Mouse (Mus musculus) heart, embryonic 13.5 days (tissue): ENCODE measurements around the gene Cpe. TPM values are rescaled to one million over a fixed set of nuclear protein-coding genes. Genes with fewer than 3 reads are reported as not detected.

Experiments used
- ATAC-seq: fragments of 200-750 bp; cut with Nextera tagmentation; 2 replicates; pipeline ENCODE4 v1.8.0; 2017; ENCODE audit warnings: moderate TSS enrichment; ENCODE audit not compliant: insufficient number of reproducible peaks, low FRiP score, low TSS enrichment; ENCODE audit errors: extremely low read depth
- H3K27ac ChIP-seq: fragments of 300-500 bp; sonication (generic); replicated peaks from 2 replicates; pipeline ENCODE4 v1.5.1; 2015; ENCODE audit warnings: moderate library complexity, mild to moderate bottlenecking, inconsistent platforms
- H3K27me3 ChIP-seq: fragments of 300-500 bp; sonication (generic); replicated peaks from 2 replicates; pipeline ENCODE4 v1.6.1; 2015; ENCODE audit warnings: mild to moderate bottlenecking, inconsistent platforms
- H3K36me3 ChIP-seq: fragments of 300-500 bp; sonication (generic); 2 replicates; pipeline ENCODE4 v1.6.1; 2015; ENCODE audit warnings: mild to moderate bottlenecking, inconsistent platforms
- H3K4me1 ChIP-seq: fragments of 300-500 bp; sonication (generic); 2 replicates; pipeline ENCODE4 v1.6.1; 2015; ENCODE audit warnings: inconsistent platforms
- H3K4me2 ChIP-seq: fragments of 300-500 bp; sonication (generic); 2 replicates; pipeline ENCODE4 v1.6.1; 2015; ENCODE audit warnings: inconsistent platforms, mild to moderate bottlenecking, moderate library complexity
- H3K4me3 ChIP-seq: fragments of 300-500 bp; sonication (generic); 2 replicates; pipeline ENCODE4 v1.5.1; 2015; ENCODE audit warnings: moderate library complexity, mild to moderate bottlenecking, inconsistent platforms
- H3K9ac ChIP-seq: fragments of 300-500 bp; sonication (generic); 2 replicates; pipeline ENCODE4 v1.6.1; 2015; ENCODE audit warnings: inconsistent platforms, mild to moderate bottlenecking, moderate library complexity
- H3K9me3 ChIP-seq: fragments of 300-500 bp; sonication (generic); 2 replicates; pipeline ENCODE4 v1.6.1; 2016; ENCODE audit warnings: inconsistent platforms
- WGBS: fragments of 180-500 bp; shearing (Covaris S2); methylation state at CpG from one replicate; pipeline ENCODE4 v1.1.7; 2015; ENCODE audit warnings: mixed read lengths; 5-methylcytosine and 5-hydroxymethylcytosine counted together
- polyA plus RNA-seq: library from polyadenylated mRNA; unstranded; fragments of >200 nt; fragmentation: Nextera tagmentation; extraction: Ambion mirVana; gene quantifications from 2 replicates; pipeline ENCODE4 v1.2.1, GENCODE M21; 2015

The Cpe gene
- 193 and 209 TPM in 2 replicates for polyA plus RNA-seq

GRCm38 (mm10) chr8:64692651-64693201 lies at the start of gene Cpe:
Cpe (minus strand) TSS chr8:64693054.
- peaks cover 35% of the 10 kb centered on the region for H3K4me1 ChIP-seq
- H3K4me3 ChIP-seq: peak within 1 kb of the TSS; percentile 80
- H3K4me2 ChIP-seq: peak within 1 kb of the TSS; percentile 75
- no peaks in the 10 kb centered on the region for H3K36me3 ChIP-seq
- H3K27me3 ChIP-seq: 0 out of 2 replicates have a peak, but pooled peaks cover 12% of the 10 kb centered on the region
- H3K9me3 ChIP-seq: no peaks in the 10 kb centered on the region
- peak within 1 kb of the TSS; percentile 94 for H3K27ac ChIP-seq
- ATAC-seq: peak; percentile 86
- H3K9ac ChIP-seq: peak within 1 kb of the TSS; percentile 92
- WGBS: under 1% methylated on average over 54 of the region's 54 CpGs

GRCm38 (mm10) chr8:64740547-64741211 lies 47.8 kb upstream of the Cpe start:
- Histone ChIP-seq H3K4me1 (peaks cover 8% of the 10 kb centered on the region; the same call in 1 of the 2 replicates), H3K9ac (no peak overlapping the region), H3K27me3 (no peaks in the 10 kb centered on the region), H3K36me3 (peaks cover 2% of the 10 kb centered on the region; the same call in 1 of the 2 replicates), H3K27ac (peak overlapping the region; percentile 49), H3K9me3 (no peaks in the 10 kb centered on the region), H3K4me3 (no peak overlapping the region), H3K4me2 (peak overlapping the region; percentile 7; the same call in 1 of the 2 replicates)
- ATAC-seq: no peak
- WGBS: 50% methylated on average over 13 of the region's 13 CpGs

DNA sequence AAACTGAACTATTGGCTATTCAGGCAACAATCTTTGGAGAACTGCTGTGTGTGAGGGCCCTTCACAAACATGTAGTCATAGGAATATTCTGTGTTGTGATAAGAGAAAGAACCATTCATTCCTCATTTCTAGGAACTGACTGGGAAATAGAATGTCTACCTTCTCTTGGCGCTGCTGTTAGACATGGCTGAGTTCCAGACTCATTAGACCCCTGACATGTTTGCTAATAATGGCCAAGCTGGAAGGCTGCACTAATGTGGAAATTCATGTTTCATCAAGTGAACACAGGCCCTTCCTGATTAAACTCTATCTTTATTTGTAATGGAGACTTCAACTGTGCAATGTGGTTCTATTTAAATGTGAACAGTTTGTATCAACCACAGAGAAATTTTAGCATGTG lies 46.1 kb upstream of the Cpe start:
- peaks cover 2% of the 10 kb centered on the region; the same call in 1 of the 2 replicates for H3K36me3 ChIP-seq
- H3K9me3 ChIP-seq: no peaks in the 10 kb centered on the region
- WGBS: 69% methylated on average over 1 of the region's 1 CpGs
- ATAC-seq: no peak
- H3K4me1 ChIP-seq: peaks cover 15% of the 10 kb centered on the region; the same call in 1 of the 2 replicates
- H3K4me2 ChIP-seq: no peak overlapping the region
- no peaks in the 10 kb centered on the region for H3K27me3 ChIP-seq
- H3K27ac ChIP-seq: no peak overlapping the region
- H3K4me3 ChIP-seq: no peak overlapping the region
- H3K9ac ChIP-seq: no peak overlapping the region

GRCm38 (mm10) chr8:64736767-64737323 lies 44.0 kb upstream of the Cpe start:
- Histone ChIP-seq H3K27me3 (no peaks in the 10 kb centered on the region), H3K9ac (no peak overlapping the region), H3K36me3 (no peaks in the 10 kb centered on the region), H3K4me2 (no peak overlapping the region), H3K4me1 (peaks cover 26% of the 10 kb centered on the region), H3K4me3 (no peak overlapping the region), H3K27ac (no peak overlapping the region), H3K9me3 (no peaks in the 10 kb centered on the region)
- ATAC-seq: no peak
- WGBS: 76% methylated on average over 3 of the region's 3 CpGs

DNA sequence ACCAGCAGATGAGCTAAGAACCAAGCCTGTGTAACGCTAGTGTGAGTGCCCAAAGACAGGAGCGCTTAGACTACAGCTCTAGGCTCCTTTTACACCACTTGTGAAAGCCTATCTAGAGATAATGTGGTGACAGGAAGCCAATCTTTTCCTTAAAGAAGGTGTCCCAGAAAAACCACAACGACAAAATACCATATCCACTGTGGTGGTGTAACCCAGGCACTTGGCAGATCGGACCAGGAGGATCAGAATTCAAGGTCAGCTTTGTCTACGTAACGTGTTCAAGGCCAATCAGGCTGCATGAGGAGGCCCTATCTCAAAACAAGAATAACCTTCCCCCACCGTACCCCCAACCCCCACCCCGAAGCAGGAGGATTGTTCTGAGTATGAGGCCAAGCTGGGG lies 42.3 kb upstream of the Cpe start:
- ATAC-seq: no peak
- no peak overlapping the region for H3K9ac ChIP-seq
- H3K4me2 ChIP-seq: no peak overlapping the region
- H3K27ac ChIP-seq: no peak overlapping the region
- peaks cover 10% of the 10 kb centered on the region for H3K36me3 ChIP-seq
- no peak overlapping the region for H3K4me3 ChIP-seq
- 52% methylated on average over 8 of the region's 8 CpGs for WGBS
- no peaks in the 10 kb centered on the region for H3K27me3 ChIP-seq
- peaks cover 26% of the 10 kb centered on the region for H3K4me1 ChIP-seq
- no peaks in the 10 kb centered on the region for H3K9me3 ChIP-seq

- H3K9ac ChIP-seq: peak within 1 kb of the TSS; percentile 85
- no peaks in the 10 kb centered on the region for H3K9me3 ChIP-seq
- H3K4me1 ChIP-seq: peaks cover 22% of the 10 kb centered on the region
- peak; percentile 97 for ATAC-seq
- under 1% methylated on average over 60 of the region's 60 CpGs for WGBS
- H3K27me3 ChIP-seq: no peaks in the 10 kb centered on the region
- peak within 1 kb of the TSS; percentile 80 for H3K4me3 ChIP-seq
- H3K4me2 ChIP-seq: peak within 1 kb of the TSS; percentile 84
- peaks cover 24% of the 10 kb centered on the region for H3K36me3 ChIP-seq
- H3K27ac ChIP-seq: peak within 1 kb of the TSS; percentile 53
Measured at GRCm38 (mm10) chr8:64733271-64733943, 40.6 kb upstream of the Cpe start, which contains the start of gene Msmo1. Msmo1 (minus strand) TSS chr8:64733792.

DNA sequence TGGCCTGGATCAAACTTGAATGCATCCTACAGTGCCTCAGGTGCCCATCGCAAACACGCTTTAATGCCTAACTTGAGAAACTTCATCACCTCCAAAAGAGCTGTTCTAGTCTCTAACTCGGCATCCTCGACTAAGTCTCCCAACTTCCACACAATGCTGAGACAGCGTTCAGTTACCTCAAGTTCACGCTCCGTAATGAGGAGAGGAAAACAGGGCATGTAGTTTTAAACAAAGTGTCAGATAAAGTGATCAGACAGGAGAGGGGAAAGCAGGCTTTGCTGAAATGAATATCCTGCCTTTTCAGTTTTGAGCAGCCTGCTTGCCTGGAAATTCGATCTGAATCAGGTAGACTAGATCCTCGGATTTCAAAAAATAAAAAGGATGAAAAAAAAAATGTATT lies 39.7 kb upstream of the Cpe start:
- H3K4me2 ChIP-seq: peak overlapping the region; percentile 84
- H3K9ac ChIP-seq: peak overlapping the region; percentile 85
- H3K4me1 ChIP-seq: peaks cover 22% of the 10 kb centered on the region
- peak overlapping the region; percentile 53; the same call in 1 of the 2 replicates for H3K27ac ChIP-seq
- no peaks in the 10 kb centered on the region for H3K27me3 ChIP-seq
- WGBS: 13% methylated on average over 9 of the region's 9 CpGs
- H3K4me3 ChIP-seq: peak overlapping the region; percentile 80
- no peaks in the 10 kb centered on the region for H3K9me3 ChIP-seq
- peaks cover 25% of the 10 kb centered on the region for H3K36me3 ChIP-seq
- ATAC-seq: no peak

DNA sequence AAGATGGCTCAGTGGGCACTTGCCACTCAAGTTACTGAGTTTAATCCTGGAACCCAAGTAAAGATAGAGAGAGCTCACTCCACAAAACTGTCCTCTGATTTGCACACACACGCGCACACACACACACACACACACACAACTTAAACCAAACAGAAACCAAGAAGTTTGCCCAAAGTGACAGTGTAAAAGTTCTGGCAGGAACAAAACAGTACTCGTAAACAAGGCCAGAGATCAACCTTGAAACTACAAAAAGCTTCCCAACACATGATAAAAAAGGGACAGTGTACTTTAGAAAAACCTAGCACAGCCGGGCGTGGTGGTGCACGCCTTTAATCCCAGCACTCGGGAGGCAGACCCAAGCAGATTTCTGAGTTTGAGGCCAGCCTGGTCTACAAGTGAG lies 35.3 kb upstream of the Cpe start:
- Histone ChIP-seq H3K27ac (no peak overlapping the region), H3K27me3 (no peaks in the 10 kb centered on the region), H3K9me3 (no peaks in the 10 kb centered on the region), H3K4me3 (no peak overlapping the region), H3K36me3 (peaks cover 66% of the 10 kb centered on the region), H3K4me1 (peaks cover 16% of the 10 kb centered on the region), H3K4me2 (no peak overlapping the region), H3K9ac (no peak overlapping the region)
- no peak for ATAC-seq
- 87% methylated on average over 7 of the region's 7 CpGs for WGBS

DNA sequence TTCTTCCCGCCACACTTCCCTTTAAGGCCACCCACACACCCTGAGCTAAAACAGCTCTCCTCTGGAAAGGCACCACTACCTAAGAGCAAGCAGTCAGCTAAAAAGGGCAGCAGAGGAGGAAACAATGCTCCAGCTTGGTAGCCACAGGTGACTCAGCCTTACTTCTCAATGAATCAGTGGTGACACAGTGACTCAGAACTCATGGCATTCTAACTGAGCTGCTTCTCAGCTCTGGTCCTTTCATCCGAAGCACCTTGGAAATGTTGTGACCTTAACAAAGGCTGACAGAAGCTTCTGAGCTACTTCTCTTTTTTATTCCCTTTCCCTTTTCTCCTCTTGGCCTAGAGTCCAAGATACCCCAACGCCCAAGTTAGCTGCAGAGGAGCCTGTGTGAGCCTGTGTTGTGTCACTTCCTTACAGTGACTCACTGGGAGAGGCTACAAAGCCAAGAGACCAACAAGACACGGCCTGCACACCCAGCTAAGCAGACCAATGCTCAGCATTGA lies 33.4 kb upstream of the Cpe start:
- Histone ChIP-seq H3K9ac (no peak overlapping the region), H3K4me1 (no peaks in the 10 kb centered on the region), H3K9me3 (no peaks in the 10 kb centered on the region), H3K27ac (no peak overlapping the region), H3K36me3 (peaks cover 82% of the 10 kb centered on the region), H3K27me3 (no peaks in the 10 kb centered on the region), H3K4me3 (no peak overlapping the region), H3K4me2 (no peak overlapping the region)
- no peak for ATAC-seq
- WGBS: 74% methylated on average over 4 of the region's 4 CpGs

- Histone ChIP-seq H3K4me1 (no peaks in the 10 kb centered on the region), H3K4me2 (no peak overlapping the region), H3K27me3 (no peaks in the 10 kb centered on the region), H3K36me3 (peaks cover 87% of the 10 kb centered on the region), H3K27ac (no peak overlapping the region), H3K9me3 (no peaks in the 10 kb centered on the region), H3K9ac (no peak overlapping the region), H3K4me3 (no peak overlapping the region)
- 85% methylated on average over 2 of the region's 2 CpGs for WGBS
- no peak for ATAC-seq
Measured at GRCm38 (mm10) chr8:64723206-64723605, 30.4 kb upstream of the Cpe start.

DNA sequence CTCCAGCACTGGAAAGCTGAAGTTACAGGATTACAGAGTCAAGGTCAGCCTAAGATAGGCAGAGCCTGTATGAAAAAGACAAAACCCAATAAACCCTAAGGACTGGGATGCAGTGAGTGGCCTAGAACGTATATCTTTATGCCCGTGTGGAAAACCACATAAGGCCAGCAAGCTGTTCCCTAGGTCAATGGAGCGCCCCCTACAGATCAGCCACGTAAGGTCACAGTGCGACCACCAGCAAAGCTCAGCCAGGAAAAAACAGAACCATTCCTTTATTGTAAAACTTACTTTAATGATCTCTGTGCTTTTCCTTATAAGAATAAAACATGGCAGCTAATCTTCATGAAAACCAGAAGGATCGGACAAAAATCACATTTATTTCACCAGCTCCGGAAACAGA lies 25.0 kb upstream of the Cpe start:
- Histone ChIP-seq H3K36me3 (peaks cover 59% of the 10 kb centered on the region), H3K9me3 (no peaks in the 10 kb centered on the region)
- 80% methylated on average over 7 of the region's 7 CpGs for WGBS

More for the DNA sequence above, 25.0 kb upstream of the Cpe start:
- H3K4me1 ChIP-seq: no peaks in the 10 kb centered on the region
- no peaks in the 10 kb centered on the region for H3K27me3 ChIP-seq
- H3K4me2 ChIP-seq: no peak overlapping the region
- no peak overlapping the region for H3K4me3 ChIP-seq
- H3K9ac ChIP-seq: no peak overlapping the region
- ATAC-seq: no peak
- no peak overlapping the region for H3K27ac ChIP-seq
